Mouse (Mus musculus): Measurements from ENCODE around the gene Itga9. TPM values are rescaled to one million over a fixed set of nuclear protein-coding genes. Genes with fewer than 3 reads are reported as not detected.
A peak's percentile ranks its signal among the peaks of the same experiment; 100 is the strongest.

The Itga9 gene
- polyA plus RNA-seq, 1 experiment from 2014 or later, result 4.8 TPM

- no peak overlapping the region for H3K4me3 ChIP-seq (ENCODE audit: low read depth, low read length)
- WGBS (ENCODE audit: insufficient replicate concordance), result 37% methylated on average over 10 of the region's 10 CpGs
- ATAC-seq, result no peak
Observed at GRCm38 (mm10) chr9:118678759-118679158, 72.3 kb downstream of the Itga9 start.

GRCm38 (mm10) chr9:118681506-118681905 lies 75.0 kb downstream of the Itga9 start:
- no peaks in the 10 kb centered on the region for H3K36me3 ChIP-seq (replicated peaks; ENCODE audit: insufficient read depth, low read length)
- no peaks in the 10 kb centered on the region for H3K27me3 ChIP-seq (ENCODE audit: insufficient read depth, low read length)
- H3K4me3 ChIP-seq (ENCODE audit: low read depth, low read length), result no peak overlapping the region
- H3K4me1 ChIP-seq (ENCODE audit: insufficient read depth), result no peaks in the 10 kb centered on the region; the same call in 1 of the 2 replicates
- WGBS (ENCODE audit: insufficient replicate concordance), result 79% methylated on average over 6 of the region's 6 CpGs
- no peak overlapping the region for H3K27ac ChIP-seq (ENCODE audit: low read depth)
- ATAC-seq (no peak), DNase-seq (no peak)
- no peak overlapping the region for H3K4me2 ChIP-seq (ENCODE audit: low read depth, low read length)
- no peaks in the 10 kb centered on the region for H3K9me3 ChIP-seq (ENCODE audit: low read length)
- no peak overlapping the region for H3K9ac ChIP-seq (replicated peaks)
- TF ChIP-seq EP300 (IDR thresholded peaks at IDR 0.05; ENCODE audit: low read depth), result no peak
- no peak for TF ChIP-seq CTCF (IDR thresholded peaks at IDR 0.05; ENCODE audit: low read depth)

More at GRCm38 (mm10) chr9:118678759-118679158, 72.3 kb downstream of the Itga9 start:
- Histone ChIP-seq H3K9ac (replicated peaks) (no peak overlapping the region), H3K9me3 (ENCODE audit: low read length) (no peaks in the 10 kb centered on the region), H3K4me2 (ENCODE audit: low read depth, low read length) (no peak overlapping the region), H3K36me3 (replicated peaks; ENCODE audit: insufficient read depth, low read length) (no peaks in the 10 kb centered on the region), H3K4me1 (ENCODE audit: insufficient read depth) (peaks cover 8% of the 10 kb centered on the region; the same call in 1 of the 2 replicates), H3K27me3 (ENCODE audit: insufficient read depth, low read length) (no peaks in the 10 kb centered on the region), H3K27ac (ENCODE audit: low read depth) (peak overlapping the region; percentile 19; the same call in 1 of the 2 replicates)
- no peak for DNase-seq
- TF ChIP-seq EP300 (IDR thresholded peaks at IDR 0.05; ENCODE audit: low read depth), result no peak
- no peak for TF ChIP-seq CTCF (IDR thresholded peaks at IDR 0.05; ENCODE audit: low read depth)

GRCm38 (mm10) chr9:118682154-118682553 lies 75.7 kb downstream of the Itga9 start:
- no peak for DNase-seq
- ATAC-seq, result no peak
- no peaks in the 10 kb centered on the region for H3K9me3 ChIP-seq (ENCODE audit: low read length)

GRCm38 (mm10) chr9:118683507-118683906 lies 77.0 kb downstream of the Itga9 start:
- no peaks in the 10 kb centered on the region for H3K9me3 ChIP-seq (ENCODE audit: low read length)
- no peak for TF ChIP-seq EP300 (IDR thresholded peaks at IDR 0.05; ENCODE audit: low read depth)
- H3K27ac ChIP-seq (ENCODE audit: low read depth), result no peak overlapping the region
- 80% methylated on average over 7 of the region's 7 CpGs for WGBS (ENCODE audit: insufficient replicate concordance)
- no peaks in the 10 kb centered on the region for H3K36me3 ChIP-seq (replicated peaks; ENCODE audit: insufficient read depth, low read length)
- H3K9ac ChIP-seq (replicated peaks), result no peak overlapping the region
- no peak overlapping the region for H3K4me2 ChIP-seq (ENCODE audit: low read depth, low read length)
- DNase-seq (no peak), ATAC-seq (no peak)
- H3K4me1 ChIP-seq (ENCODE audit: insufficient read depth), result no peaks in the 10 kb centered on the region
- no peaks in the 10 kb centered on the region for H3K27me3 ChIP-seq (ENCODE audit: insufficient read depth, low read length)
- no peak overlapping the region for H3K4me3 ChIP-seq (ENCODE audit: low read depth, low read length)

More at GRCm38 (mm10) chr9:118682154-118682553, 75.7 kb downstream of the Itga9 start:
- WGBS (ENCODE audit: insufficient replicate concordance), result 67% methylated on average over 8 of the region's 8 CpGs
- Histone ChIP-seq H3K9ac (replicated peaks) (no peak overlapping the region), H3K36me3 (replicated peaks; ENCODE audit: insufficient read depth, low read length) (no peaks in the 10 kb centered on the region), H3K27me3 (ENCODE audit: insufficient read depth, low read length) (no peaks in the 10 kb centered on the region), H3K4me1 (ENCODE audit: insufficient read depth) (no peaks in the 10 kb centered on the region; the same call in 1 of the 2 replicates), H3K27ac (ENCODE audit: low read depth) (no peak overlapping the region), H3K4me2 (ENCODE audit: low read depth, low read length) (no peak overlapping the region), H3K4me3 (ENCODE audit: low read depth, low read length) (no peak overlapping the region)
- TF ChIP-seq CTCF (IDR thresholded peaks at IDR 0.05; ENCODE audit: low read depth), result no peak
- no peak for TF ChIP-seq EP300 (IDR thresholded peaks at IDR 0.05; ENCODE audit: low read depth)

- DNase-seq, result no peak
Observed at GRCm38 (mm10) chr9:118684343-118684742, 77.9 kb downstream of the Itga9 start.

GRCm38 (mm10) chr9:118686166-118686961 lies 79.9 kb downstream of the Itga9 start:
- no peak overlapping the region for H3K4me3 ChIP-seq (ENCODE audit: low read depth, low read length)
- no peak for DNase-seq
- 42% methylated on average over 9 of the region's 9 CpGs for WGBS (ENCODE audit: insufficient replicate concordance)
- H3K4me1 ChIP-seq (ENCODE audit: insufficient read depth), result no peaks in the 10 kb centered on the region
- H3K36me3 ChIP-seq (replicated peaks; ENCODE audit: insufficient read depth, low read length), result no peaks in the 10 kb centered on the region
- no peak overlapping the region for H3K4me2 ChIP-seq (ENCODE audit: low read depth, low read length)
- H3K9ac ChIP-seq (replicated peaks), result no peak overlapping the region
- H3K27ac ChIP-seq (ENCODE audit: low read depth), result no peak overlapping the region
- no peaks in the 10 kb centered on the region for H3K27me3 ChIP-seq (ENCODE audit: insufficient read depth, low read length)
- TF ChIP-seq EP300 (IDR thresholded peaks at IDR 0.05; ENCODE audit: low read depth), result no peak
- no peak for TF ChIP-seq CTCF (IDR thresholded peaks at IDR 0.05; ENCODE audit: low read depth)
- H3K9me3 ChIP-seq (ENCODE audit: low read length), result no peaks in the 10 kb centered on the region
- ATAC-seq, result no peak

More at GRCm38 (mm10) chr9:118684343-118684742, 77.9 kb downstream of the Itga9 start:
- Histone ChIP-seq H3K4me3 (ENCODE audit: low read depth, low read length) (no peak overlapping the region), H3K9me3 (ENCODE audit: low read length) (no peaks in the 10 kb centered on the region), H3K27ac (ENCODE audit: low read depth) (no peak overlapping the region), H3K27me3 (ENCODE audit: insufficient read depth, low read length) (no peaks in the 10 kb centered on the region), H3K36me3 (replicated peaks; ENCODE audit: insufficient read depth, low read length) (no peaks in the 10 kb centered on the region), H3K4me2 (ENCODE audit: low read depth, low read length) (no peak overlapping the region), H3K9ac (replicated peaks) (no peak overlapping the region), H3K4me1 (ENCODE audit: insufficient read depth) (no peaks in the 10 kb centered on the region)
- no peak for ATAC-seq
- TF ChIP-seq CTCF (IDR thresholded peaks at IDR 0.05; ENCODE audit: low read depth) (peak; percentile 57), EP300 (IDR thresholded peaks at IDR 0.05; ENCODE audit: low read depth) (no peak)
- WGBS (ENCODE audit: insufficient replicate concordance), result 79% methylated on average over 9 of the region's 9 CpGs

Measured in liver, postnatal 0 days (tissue).